Mouse (Mus musculus): Measurements from ENCODE around the gene Dazap2.

DNA sequence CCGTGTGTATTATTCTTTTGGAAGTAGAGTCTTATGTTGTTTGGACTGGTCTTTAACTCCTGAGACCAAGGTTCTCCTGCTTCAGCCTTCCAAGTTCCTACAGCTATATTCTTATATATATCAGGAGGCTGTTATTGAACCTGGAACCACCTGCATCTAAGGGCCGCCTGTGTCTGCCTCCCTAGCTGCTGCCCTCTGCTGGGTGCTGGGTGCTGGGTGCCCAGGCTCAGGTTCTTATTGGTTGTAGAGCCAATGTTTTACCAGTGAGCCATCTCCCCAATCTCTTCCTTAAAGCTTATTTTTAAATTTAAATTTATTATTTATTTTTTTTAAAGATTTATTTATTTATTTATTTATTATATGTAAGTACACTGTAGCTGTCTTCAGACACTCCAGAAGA, 2.7 kb upstream of the Dazap2 start:
- TF ChIP-seq CEBPB (IDR thresholded peaks at IDR 0.05; ENCODE audit: insufficient read depth, poor library complexity, severe bottlenecking) (no peak), TCF12 (IDR thresholded peaks at IDR 0.05; ENCODE audit: insufficient read depth, poor library complexity, severe bottlenecking) (no peak), MYOD1 (IDR thresholded peaks at IDR 0.05; ENCODE audit: control insufficient read depth in 1 of 3, insufficient read length in 2 of 3, low read depth in 2 of 3) (no peak), E2F4 (IDR thresholded peaks at IDR 0.05; ENCODE audit: insufficient read depth) (no peak), POLR2A (IDR thresholded peaks at IDR 0.05; ENCODE audit: insufficient read length, low read depth) (no peak)

Measured in myocyte (in vitro differentiated cells).